Mouse (Mus musculus): ENCODE data around the gene Alox8.

GRCm38 (mm10) chr11:69233141-69233540, 35.5 kb upstream of the Alox8 start:
- TF ChIP-seq POLR2A (IDR thresholded peaks at IDR 0.05; ENCODE audit: low read depth, low read length) (no peak), CTCF (conservative IDR thresholded peaks at IDR 0.05 in 1 of 2, IDR thresholded peaks at IDR 0.05 in 1 of 2; ENCODE audit: low read depth in 2 of 2, low read length in 2 of 2) (no peak), TBP (conservative IDR thresholded peaks at IDR 0.05; ENCODE audit: low read depth, low read length) (no peak), MAX (IDR thresholded peaks at IDR 0.05; ENCODE audit: low read length) (no peak), POLR2AphosphoS2 (IDR thresholded peaks at IDR 0.05; ENCODE audit: low read depth, low read length) (no peak), USF1 (IDR thresholded peaks at IDR 0.05; ENCODE audit: low read depth, low read length) (no peak), MAFK (IDR thresholded peaks at IDR 0.05; ENCODE audit: insufficient replicate concordance, low read length) (no peak), BHLHE40 (IDR thresholded peaks at IDR 0.05; ENCODE audit: low read depth, low read length) (no peak), ZC3H11A (IDR thresholded peaks at IDR 0.05; ENCODE audit: low read depth, low read length) (no peak), TCF12 (IDR thresholded peaks at IDR 0.05; ENCODE audit: low read depth, low read length) (no peak)

All from CH12.LX (cell line).